Mouse (Mus musculus) adrenal gland, postnatal 14 days (tissue): ENCODE results near the gene Nudt16. TPM values are rescaled to one million over a fixed set of nuclear protein-coding genes. Genes with fewer than 3 reads are reported as not detected.
"Not testable (repeated sequence)": the region's sequence is repeated elsewhere in the genome, so short reads cannot be mapped to it uniquely, and the experiment has no call there.

Source experiments
- DNase-seq: peaks from one replicate; pipeline ENCODE4 v3.0.0; 2021; ENCODE audit warnings: mixed read lengths
- long read RNA-seq, 2 experiments: library from polyadenylated mRNA; stranded (forward); transcript quantifications; one replicate each; pipeline ENCODE4 v2.0.0; 2021
- total RNA-seq: library from RNA; stranded (reverse); gene quantifications from 2 replicates; pipeline ENCODE4 v1.2.3, GENCODE M21; 2021

Nudt16 gene
- 10.3 and 14.3 TPM in 2 replicates for total RNA-seq
- long read RNA-seq, experiment 1, transcript Nudt16-201 (3 exons, 1,631 nt): major isoform, 18 of 21 reads
- long read RNA-seq, experiment 1, partial matches to known transcripts: 2 of 21 reads
- long read RNA-seq, experiment 1, other reads (novel, unspliced or antisense): 0 of 21 reads
- long read RNA-seq, experiment 2, transcript Nudt16-201 (3 exons, 1,631 nt): major isoform, 12 of 13 reads
- long read RNA-seq, experiment 2, partial matches to known transcripts: 0 of 13 reads
- long read RNA-seq, experiment 2, other reads (novel, unspliced or antisense): 0 of 13 reads

DNA sequence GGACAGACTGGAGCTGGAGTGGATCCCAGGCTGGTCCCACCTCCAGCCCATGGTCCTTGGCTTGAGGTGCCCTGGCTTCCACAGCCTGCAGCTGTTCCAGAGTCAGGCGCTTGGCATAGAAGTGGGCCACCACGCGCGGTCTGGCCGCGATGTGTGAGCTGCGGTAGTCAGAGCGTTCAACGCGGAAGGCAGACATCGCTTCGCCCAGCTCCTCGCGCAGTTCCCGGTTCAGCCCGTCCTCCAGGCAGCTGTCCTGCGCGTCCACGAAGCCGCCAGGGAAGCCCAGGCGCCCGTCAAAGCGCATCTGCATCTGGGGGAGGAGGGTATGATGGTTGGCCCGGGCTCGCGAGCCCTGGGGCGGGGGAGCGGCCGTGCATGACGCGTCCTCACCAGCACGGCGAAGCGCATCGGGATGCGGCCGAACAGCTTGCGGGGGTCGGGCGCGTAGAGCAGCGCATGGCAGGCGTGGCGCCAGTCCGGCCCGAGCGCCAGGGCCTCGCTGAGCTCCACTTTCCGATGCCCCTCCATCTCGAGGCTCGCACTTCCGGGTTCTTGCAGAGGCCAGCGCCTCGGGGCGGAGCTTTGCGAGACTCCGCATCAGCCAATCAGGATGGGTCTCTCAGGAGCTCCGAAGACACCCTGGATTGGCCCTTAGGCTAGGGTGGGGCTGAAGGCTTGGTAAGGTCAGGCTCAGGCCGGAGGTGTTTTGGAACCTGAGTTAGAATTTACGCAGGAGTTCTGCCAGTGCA lies at the start of gene Nudt16:
Gene Nudt16, minus strand, starts transcription at position 572 of the 749 bp plus-strand sequence.
- peak; percentile 94 for DNase-seq

DNA sequence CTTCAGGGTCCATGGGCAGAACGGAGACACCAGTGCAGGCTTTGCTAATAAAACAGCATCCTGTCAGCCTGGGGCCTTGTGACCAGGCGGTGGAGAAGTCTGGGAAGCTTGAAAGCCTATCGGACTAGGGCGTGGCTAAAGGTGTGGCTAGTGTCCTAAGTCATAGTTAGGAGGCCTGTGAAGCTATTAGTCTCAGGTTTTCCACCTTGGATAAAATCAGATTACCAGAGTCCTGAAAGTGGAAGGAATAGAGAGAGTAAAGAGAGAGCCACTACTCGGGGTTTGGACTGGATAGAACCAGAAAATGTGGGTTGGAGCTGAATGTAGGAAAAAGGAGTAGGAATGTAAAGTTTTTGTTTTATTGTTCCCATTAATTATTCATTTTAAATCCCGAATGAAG lies 13.4 kb upstream of the Nudt16 start, which contains the start of gene 1700080E11Rik:
Gene 1700080E11Rik, minus strand, starts transcription at position 101 of the 400 bp plus-strand sequence.
- DNase-seq: no peak

DNA sequence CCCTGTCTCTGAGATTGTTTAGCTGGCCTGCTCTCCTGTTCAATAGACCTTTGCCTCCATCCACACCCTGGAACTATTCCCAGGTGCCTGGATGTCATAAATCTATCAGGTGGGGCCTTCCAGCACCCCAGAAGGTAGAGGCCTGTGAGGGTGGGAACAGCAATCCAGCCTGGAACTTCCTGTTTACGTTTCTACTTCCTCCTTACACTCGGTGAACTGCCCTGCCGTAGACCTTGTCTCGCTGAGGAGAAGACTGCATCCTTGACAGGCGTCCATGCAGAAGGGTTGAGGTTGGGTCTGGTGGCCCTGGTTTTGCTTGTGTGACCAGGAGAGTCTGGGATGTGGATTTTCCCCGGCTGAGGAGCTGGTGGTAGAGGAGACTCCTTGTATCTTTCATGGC lies 7.6 kb upstream of the Nudt16 start:
- no peak for DNase-seq

DNA sequence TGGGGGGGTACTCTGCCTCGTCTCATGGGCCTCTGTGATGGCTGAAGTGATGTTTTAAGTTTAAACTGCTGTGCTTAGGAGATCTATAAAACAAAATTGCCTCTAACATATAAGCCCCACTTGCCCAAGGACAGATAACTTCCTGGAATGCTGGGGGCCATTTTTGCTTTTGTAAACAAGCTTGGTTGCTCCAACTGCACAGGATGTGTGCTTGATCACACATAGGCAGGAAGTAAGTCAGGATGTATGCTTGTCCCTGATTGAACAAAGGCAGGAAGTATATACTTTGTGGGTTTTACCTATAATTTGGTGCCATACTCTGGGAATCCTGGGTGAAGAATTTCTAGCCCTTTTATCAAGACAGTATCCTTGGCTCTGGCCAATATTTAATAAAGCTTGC lies 4.8 kb upstream of the Nudt16 start:
- no peak for DNase-seq

DNA sequence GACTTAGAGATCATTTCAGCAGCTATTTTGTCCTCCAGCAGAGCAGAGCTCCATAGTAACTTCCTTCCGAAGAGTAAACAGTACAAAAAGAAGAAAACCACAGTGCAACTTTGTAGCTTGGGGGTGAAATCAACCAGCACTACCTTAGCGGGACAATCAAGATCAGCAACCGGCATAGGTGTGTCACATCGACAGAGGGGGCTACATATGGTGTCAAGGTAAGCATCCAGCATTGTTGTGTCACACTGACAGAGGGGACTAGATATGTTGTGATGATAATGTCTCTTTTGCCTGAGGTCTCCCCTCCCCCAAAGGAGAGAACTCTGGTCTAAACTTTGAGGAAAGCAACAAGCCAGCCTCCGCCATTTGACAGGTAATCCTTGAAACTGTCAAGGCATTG lies 2.9 kb upstream of the Nudt16 start:
- no peak for DNase-seq

DNA sequence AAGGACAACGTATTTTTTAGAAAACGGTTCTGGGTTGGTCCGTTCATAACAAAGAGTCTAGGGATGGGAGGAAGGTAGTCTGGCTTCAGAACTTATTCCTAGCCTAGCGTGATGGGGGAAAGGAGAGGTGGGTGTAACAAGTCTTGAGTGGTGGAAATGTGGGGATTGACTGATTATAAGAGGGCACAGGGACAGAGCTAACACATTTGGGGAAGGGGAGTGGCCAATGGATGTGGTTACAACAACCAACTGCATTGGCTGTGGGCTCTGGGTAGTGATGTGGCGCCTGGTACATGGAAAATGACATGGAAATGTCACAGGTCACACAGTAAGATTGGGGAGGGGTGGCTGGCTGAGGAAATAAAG lies 361 bp upstream of the Nudt16 start:
- peak; percentile 6 for DNase-seq

DNA sequence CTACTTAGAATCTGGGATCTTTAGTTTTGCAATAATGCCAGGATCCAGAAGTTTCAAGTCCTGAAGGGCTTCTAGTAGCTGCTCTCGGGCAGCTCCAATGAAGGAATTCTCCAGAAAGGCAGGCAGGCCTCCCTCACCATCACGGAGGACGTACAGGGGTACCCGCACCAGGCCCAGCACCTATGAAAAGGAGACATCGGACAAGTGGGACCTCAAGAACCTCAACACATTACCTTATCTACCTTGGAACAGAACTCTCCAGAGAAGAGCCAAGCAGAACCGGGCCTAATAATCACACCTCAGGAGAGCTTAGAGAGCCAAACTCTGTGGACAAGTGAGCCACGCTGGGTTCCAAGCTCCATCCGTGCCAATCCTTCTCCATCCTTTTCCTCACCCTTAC lies 1.3 kb downstream of the Nudt16 start:
- DNase-seq: no peak

DNA sequence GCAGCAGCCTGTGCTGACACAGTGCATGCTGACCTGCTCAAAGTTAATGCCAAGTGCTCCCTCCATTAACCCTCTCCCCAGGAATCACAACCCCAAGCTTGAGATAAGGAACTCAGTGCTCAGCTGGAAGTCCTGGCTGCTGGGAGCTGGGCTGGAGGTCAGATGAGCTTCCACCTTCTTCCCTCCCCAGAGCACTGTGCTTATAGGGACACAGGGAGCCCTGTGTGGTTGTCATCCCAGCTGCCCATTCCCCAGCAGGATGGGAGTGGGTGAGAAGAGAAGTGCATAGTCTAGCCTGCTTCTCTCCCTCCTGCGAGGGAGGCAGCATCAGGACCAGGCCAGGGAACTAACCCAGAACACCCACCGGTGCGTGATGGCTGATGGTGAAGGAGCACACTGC lies 6.4 kb downstream of the Nudt16 start:
- not testable (repeated sequence) for DNase-seq

DNA sequence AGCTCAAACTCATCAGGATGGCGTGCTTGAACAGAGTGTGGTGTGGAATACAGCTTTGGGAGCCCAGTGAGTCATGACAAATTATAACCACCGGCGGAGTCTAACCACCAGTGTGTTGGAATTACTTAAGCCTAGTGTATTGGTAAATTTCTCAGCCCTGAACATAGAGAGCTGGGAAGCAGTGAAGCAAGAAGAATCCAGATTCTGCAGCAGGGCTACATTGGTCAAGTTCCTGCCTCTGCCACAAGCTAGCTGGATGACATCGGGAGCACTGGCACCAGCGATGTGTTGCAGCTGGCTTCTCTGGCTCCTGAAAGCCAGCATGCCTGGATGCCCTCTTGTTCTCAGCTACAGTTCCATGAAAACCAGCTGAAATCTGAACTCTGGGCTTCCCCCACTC lies 27.7 kb downstream of the Nudt16 start:
- DNase-seq: no peak

DNA sequence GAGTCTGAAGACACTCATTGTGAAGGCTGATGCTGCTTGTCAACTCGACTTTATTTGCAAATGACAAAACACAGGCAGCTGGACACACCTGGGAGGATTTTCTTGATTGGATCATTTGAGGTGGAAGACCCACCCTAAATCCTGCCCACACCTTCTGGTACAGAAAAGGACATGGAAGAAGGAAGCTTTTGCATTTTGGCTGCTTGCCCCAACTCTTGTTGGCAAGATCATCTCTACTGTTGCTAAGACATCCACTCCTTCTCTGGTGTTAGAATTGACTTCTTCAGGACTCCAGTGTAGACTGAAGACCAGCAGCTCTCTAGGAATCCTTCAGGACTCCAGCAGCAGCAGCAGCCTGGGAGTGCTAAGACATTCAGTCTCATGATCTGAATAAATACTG lies 29.7 kb downstream of the Nudt16 start:
- no peak for DNase-seq

DNA sequence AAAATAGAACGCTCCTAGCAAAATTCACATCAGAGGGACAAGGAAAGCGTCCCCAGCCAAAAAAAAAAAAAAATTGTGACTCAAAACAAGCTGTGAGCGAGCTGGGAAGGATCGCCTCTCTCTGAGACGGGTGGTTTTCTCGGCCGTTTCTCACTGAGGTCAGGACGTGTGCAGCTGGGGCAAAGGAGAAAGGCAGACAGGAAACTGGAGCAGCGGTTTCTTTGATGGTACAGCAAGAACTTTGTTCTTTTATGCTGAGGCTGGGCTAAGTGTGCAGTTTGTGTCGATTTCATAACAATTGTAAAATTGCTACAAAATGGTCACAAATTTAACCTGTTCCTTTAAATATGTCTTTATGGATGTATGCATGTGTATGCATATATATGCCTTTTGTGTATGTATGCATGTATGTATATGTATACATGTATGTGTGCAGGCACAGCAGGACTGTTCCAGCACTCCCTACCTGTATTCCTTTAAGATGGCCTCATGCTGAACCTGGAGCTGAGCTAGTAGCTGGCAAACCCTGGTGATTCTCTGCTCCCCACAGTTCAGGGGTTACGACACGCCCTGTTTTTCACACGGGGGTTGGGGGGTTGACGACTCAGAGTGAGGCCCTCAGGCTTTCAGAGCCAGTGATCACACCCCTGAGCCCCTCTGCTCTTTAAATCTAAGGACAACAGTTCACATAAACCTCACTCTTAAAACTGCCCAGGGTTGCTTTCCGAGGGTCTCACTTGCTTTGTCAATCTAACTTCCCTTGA lies 30.6 kb downstream of the Nudt16 start:
- DNase-seq: no peak

DNA sequence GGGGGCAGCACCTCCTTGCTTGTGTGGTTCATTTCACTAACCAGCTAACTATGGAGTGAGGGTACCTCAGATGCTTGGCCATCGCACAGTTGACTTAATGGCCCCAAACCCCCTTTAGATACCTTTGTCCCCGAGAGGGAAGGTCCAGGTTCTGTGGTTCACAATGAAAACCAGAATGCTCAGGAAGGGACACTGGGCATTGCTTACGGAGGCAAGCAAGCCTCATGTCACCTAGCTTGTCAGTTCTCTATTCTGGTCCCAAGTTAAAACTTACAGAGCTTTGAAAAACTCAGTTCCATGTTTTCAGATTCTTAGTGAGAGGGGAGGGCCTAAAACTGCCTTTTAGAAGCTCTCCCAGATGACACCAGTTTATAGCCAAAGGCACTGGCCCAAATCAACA lies 51.4 kb downstream of the Nudt16 start:
- no peak for DNase-seq

Other genes with a start within 250 kb of the Nudt16 start
- gene Mrpl3, start 78.6 kb downstream of the Nudt16 start, total RNA-seq: 111 and 120 TPM in 2 replicates
- gene 1700080E11Rik, start 13.3 kb upstream of the Nudt16 start, total RNA-seq: not detected in 2 replicates